Mouse (Mus musculus): ENCODE data around the gene Bbs9.

DNA sequence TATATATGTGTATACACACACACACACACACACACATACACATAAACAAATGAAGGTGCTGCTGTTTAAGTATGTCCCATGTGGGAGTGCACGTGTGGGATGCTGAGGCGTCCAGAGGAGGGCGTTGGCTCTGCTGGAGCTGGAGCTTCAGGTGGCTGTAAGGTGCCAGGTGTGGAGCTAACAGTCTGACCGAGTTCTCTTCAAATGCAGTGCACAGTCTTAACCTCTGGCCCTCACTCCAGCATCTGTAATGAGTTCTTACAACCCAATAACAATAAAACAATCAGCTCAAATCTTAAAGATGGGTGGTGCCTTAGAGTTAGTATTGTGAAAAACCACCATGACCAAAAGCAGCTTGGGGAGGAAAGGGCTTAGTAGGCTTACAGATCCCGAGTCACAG is 56.6 kb downstream of the Bbs9 start:
- no peak for TF ChIP-seq POLR2A (IDR thresholded peaks at IDR 0.05; ENCODE audit: borderline replicate concordance, control insufficient read depth, low read depth, low read length)
- TF ChIP-seq CTCF (IDR thresholded peaks at IDR 0.05; ENCODE audit: control insufficient read depth, insufficient read depth, low read length): no peak
